In the genomic region with DNA sequence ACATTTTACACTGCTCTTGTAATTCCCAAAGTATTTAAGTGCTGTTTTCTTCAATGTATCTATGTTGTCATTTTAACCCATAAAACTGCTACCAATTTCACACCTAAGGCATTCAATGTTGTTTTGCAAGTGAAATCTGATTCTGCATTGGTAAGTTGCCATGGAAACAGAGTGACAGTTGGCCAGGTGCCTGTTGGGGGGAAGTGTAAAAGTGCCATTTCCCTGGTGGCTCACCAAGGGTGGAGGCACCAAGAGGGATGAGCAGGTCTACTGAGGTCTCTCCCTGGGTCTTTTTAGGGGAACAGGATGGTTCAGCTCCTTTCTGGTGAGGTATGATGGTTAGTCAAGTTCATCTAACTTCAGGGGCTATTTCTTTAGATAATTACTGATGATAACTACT, we compare ENCODE assay signal across 26 mouse cellular contexts.
DNase-seq lines count a peak whose midpoint lies in the region; ATAC-seq and TF ChIP-seq lines count a peak whose summit lies in the region.
"Had no signal": no experiment of that assay in that cellular context is flagged by ENCODE, and none has a peak within 500 bp of the region (broad histone marks: within the 10 kb centered on the region; RNA-seq: fewer than 3 reads in every experiment).

No protein-coding gene starts in this region.

- peak; percentile 64; the same call in 1 of the 2 replicates for TF ChIP-seq POLR2A in testis, adult 2 months (IDR thresholded peaks at IDR 0.05; ENCODE audit: control insufficient read depth, low read depth, low read length)

- peak; percentile 82 for DNase-seq in forebrain, embryonic 14.5 days (ENCODE audit: low spot score)
- peak; percentile 18 to 31 for DNase-seq in layer of hippocampus, postnatal 10 days (ENCODE audit: low spot score in 2 of 2)
- no peak for DNase-seq in layer of hippocampus, postnatal 14 days (ENCODE audit: low spot score in 2 of 2)
- no peak for DNase-seq in testis, postnatal 14 days (ENCODE audit: low spot score)
- DNase-seq in adrenal gland, postnatal 4 days (ENCODE audit: low spot score in 2 of 2): no peak
- DNase-seq: adrenal gland, adult 8-10 months; cerebellum, postnatal 25 days; gastrocnemius, postnatal 36 days; heart, adult 2 months; kidney, adult 8-10 months; kidney, postnatal 10 days; liver, embryonic 13.5 days; lung, adult 2 months; lung, postnatal 14 days; retina, postnatal 1 day had no signal

- ATAC-seq in forebrain, embryonic 14.5 days: no peak
- no peak for ATAC-seq in forebrain, embryonic 13.5 days
- ATAC-seq: activated CD4-positive, CD25-positive, alpha-beta regulatory T cell, adult 4 months; forebrain, embryonic 15.5 days; intestine, embryonic 15.5 days; midbrain, embryonic 15.5 days had no signal

- no peak overlapping the region for H3K27ac ChIP-seq in forebrain, embryonic 14.5 days (ENCODE audit: low read depth, low read length)
- H3K27ac ChIP-seq in forebrain, embryonic 13.5 days: no peak overlapping the region
- no peak overlapping the region for H3K27ac ChIP-seq in testis, adult 2 months (ENCODE audit: control insufficient read depth, insufficient read depth, low read depth, low read length)
- H3K27ac ChIP-seq: embryonic facial prominence, embryonic 12.5 days; forebrain, embryonic 15.5 days; heart, adult 2 months; hindbrain, embryonic 15.5 days; intestine, embryonic 15.5 days; liver, embryonic 13.5 days; midbrain, embryonic 15.5 days; neural tube, embryonic 13.5 days had no signal

- peaks cover 11% of the 10 kb centered on the region for H3K4me1 ChIP-seq in forebrain, embryonic 14.5 days (ENCODE audit: control insufficient read depth, insufficient read depth, low read length)
- H3K4me1 ChIP-seq in forebrain, embryonic 13.5 days: peaks cover 35% of the 10 kb centered on the region
- H3K4me1 ChIP-seq in testis, adult 2 months (ENCODE audit: control insufficient read depth, insufficient read depth, low read length): no peaks in the 10 kb centered on the region
- H3K4me1 ChIP-seq: embryonic facial prominence, embryonic 12.5 days; intestine, embryonic 15.5 days had no signal

- no peak overlapping the region for H3K4me3 ChIP-seq in forebrain, embryonic 14.5 days (ENCODE audit: low read depth, low read length)
- no peak overlapping the region for H3K4me3 ChIP-seq in forebrain, embryonic 13.5 days
- peak overlapping the region; percentile 60 for H3K4me3 ChIP-seq in testis, adult 2 months (ENCODE audit: control insufficient read depth, low read depth, low read length)
- H3K4me3 ChIP-seq: embryonic facial prominence, embryonic 12.5 days; erythroblast, embryonic 14.5 days; forebrain, embryonic 15.5 days; heart, adult 2 months; hindbrain, embryonic 15.5 days; intestine, embryonic 15.5 days; liver, embryonic 13.5 days; midbrain, embryonic 15.5 days; myocyte; neural tube, embryonic 13.5 days had no signal

- TF ChIP-seq CTCF in testis, adult 2 months (IDR thresholded peaks at IDR 0.05; ENCODE audit: control insufficient read depth, insufficient read depth, insufficient replicate concordance, low read depth, low read length): no peak

- no peaks in the 10 kb centered on the region for H3K36me3 ChIP-seq in forebrain, embryonic 14.5 days (ENCODE audit: control insufficient read depth, insufficient read depth, low read length)
- no peaks in the 10 kb centered on the region for H3K36me3 ChIP-seq in forebrain, embryonic 13.5 days (ENCODE audit: poor library complexity, severe bottlenecking)
- H3K36me3 ChIP-seq in testis, adult 2 months (ENCODE audit: control insufficient read depth, insufficient read depth, low read length): no peaks in the 10 kb centered on the region
- H3K36me3 ChIP-seq: embryonic facial prominence, embryonic 12.5 days; forebrain, embryonic 15.5 days; hindbrain, embryonic 15.5 days; intestine, embryonic 15.5 days; liver, embryonic 13.5 days; midbrain, embryonic 15.5 days; neural tube, embryonic 13.5 days had no signal

- no peaks in the 10 kb centered on the region for H3K9me3 ChIP-seq in forebrain, embryonic 14.5 days (replicated peaks; ENCODE audit: control insufficient read depth, low read length)
- H3K9me3 ChIP-seq in forebrain, embryonic 13.5 days (replicated peaks): no peaks in the 10 kb centered on the region
- H3K9me3 ChIP-seq: embryonic facial prominence, embryonic 12.5 days; forebrain, embryonic 15.5 days; hindbrain, embryonic 15.5 days; intestine, embryonic 15.5 days; liver, embryonic 13.5 days; midbrain, embryonic 15.5 days; neural tube, embryonic 13.5 days had no signal

- no peaks in the 10 kb centered on the region for H3K27me3 ChIP-seq in forebrain, embryonic 14.5 days (replicated peaks; ENCODE audit: control insufficient read depth, insufficient read depth, low read length)
- H3K27me3 ChIP-seq in forebrain, embryonic 13.5 days: no peaks in the 10 kb centered on the region
- H3K27me3 ChIP-seq in testis, adult 2 months (ENCODE audit: control insufficient read depth, insufficient read depth, low read length): no peaks in the 10 kb centered on the region
- H3K27me3 ChIP-seq: embryonic facial prominence, embryonic 12.5 days; forebrain, embryonic 15.5 days; hindbrain, embryonic 15.5 days; intestine, embryonic 15.5 days; liver, embryonic 13.5 days; midbrain, embryonic 15.5 days; neural tube, embryonic 13.5 days had no signal

- H3K9ac ChIP-seq in forebrain, embryonic 14.5 days (ENCODE audit: low read length): no peak overlapping the region
- no peak overlapping the region for H3K9ac ChIP-seq in forebrain, embryonic 13.5 days
- H3K9ac ChIP-seq: embryonic facial prominence, embryonic 12.5 days; forebrain, embryonic 15.5 days; hindbrain, embryonic 15.5 days; intestine, embryonic 15.5 days; liver, embryonic 13.5 days; midbrain, embryonic 15.5 days; neural tube, embryonic 13.5 days had no signal

- no peak overlapping the region for H3K4me2 ChIP-seq in forebrain, embryonic 14.5 days (ENCODE audit: low read length)
- no peak overlapping the region for H3K4me2 ChIP-seq in forebrain, embryonic 13.5 days
- H3K4me2 ChIP-seq: embryonic facial prominence, embryonic 12.5 days; forebrain, embryonic 15.5 days; hindbrain, embryonic 15.5 days; intestine, embryonic 15.5 days; liver, embryonic 13.5 days; midbrain, embryonic 15.5 days; neural tube, embryonic 13.5 days had no signal

Comparison
In these comparisons a context has a peak if more than half of its experiments do, and no peak if none do; other contexts are left out.
1. DNase-seq: peak in forebrain, embryonic 14.5 days (single experiment) and layer of hippocampus, postnatal 10 days (2 of 2); none in layer of hippocampus, postnatal 14 days (0 of 2), testis, postnatal 14 days (single experiment) and adrenal gland, postnatal 4 days (0 of 2).